Mouse (Mus musculus): ENCODE results near the gene Cdk5r2.

DNA sequence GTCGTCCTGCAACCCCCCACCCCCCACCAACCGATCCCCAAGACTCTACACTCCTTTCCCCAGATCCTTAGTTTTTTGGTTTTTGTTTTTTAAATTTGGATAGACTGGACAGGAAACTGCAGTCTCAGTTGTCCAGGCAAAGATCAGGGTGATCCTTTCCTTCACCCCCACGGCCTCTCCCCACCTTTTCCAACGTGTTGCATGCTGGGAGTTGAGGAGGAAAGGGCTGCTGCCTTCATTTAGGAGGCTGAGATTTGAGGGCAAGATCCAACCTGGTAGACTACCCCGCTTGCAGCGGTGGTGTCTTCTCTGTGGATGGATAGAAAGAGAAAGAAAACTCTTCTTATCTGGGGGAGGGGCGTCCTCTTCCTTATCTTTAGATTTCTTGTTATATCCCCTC lies 2.1 kb downstream of the Cdk5r2 start:
- TF ChIP-seq GATA1 (IDR thresholded peaks at IDR 0.05; ENCODE audit: low read length) (no peak), TAL1 (IDR thresholded peaks at IDR 0.05; ENCODE audit: low read length) (no peak)

Measured in erythroblast, embryonic 14.5 days (primary cell).